Mouse (Mus musculus) kidney, postnatal 25 days (tissue): ENCODE measurements around the gene Spns3.
A peak's percentile ranks its signal among the peaks of the same experiment; 100 is the strongest.

ENCODE experiments used
- DNase-seq, 2 experiments: peaks; one replicate each; pipeline ENCODE4 v3.0.0; 2021; ENCODE audit warnings: mixed read lengths in 2 of 2

Spns3 gene

DNA sequence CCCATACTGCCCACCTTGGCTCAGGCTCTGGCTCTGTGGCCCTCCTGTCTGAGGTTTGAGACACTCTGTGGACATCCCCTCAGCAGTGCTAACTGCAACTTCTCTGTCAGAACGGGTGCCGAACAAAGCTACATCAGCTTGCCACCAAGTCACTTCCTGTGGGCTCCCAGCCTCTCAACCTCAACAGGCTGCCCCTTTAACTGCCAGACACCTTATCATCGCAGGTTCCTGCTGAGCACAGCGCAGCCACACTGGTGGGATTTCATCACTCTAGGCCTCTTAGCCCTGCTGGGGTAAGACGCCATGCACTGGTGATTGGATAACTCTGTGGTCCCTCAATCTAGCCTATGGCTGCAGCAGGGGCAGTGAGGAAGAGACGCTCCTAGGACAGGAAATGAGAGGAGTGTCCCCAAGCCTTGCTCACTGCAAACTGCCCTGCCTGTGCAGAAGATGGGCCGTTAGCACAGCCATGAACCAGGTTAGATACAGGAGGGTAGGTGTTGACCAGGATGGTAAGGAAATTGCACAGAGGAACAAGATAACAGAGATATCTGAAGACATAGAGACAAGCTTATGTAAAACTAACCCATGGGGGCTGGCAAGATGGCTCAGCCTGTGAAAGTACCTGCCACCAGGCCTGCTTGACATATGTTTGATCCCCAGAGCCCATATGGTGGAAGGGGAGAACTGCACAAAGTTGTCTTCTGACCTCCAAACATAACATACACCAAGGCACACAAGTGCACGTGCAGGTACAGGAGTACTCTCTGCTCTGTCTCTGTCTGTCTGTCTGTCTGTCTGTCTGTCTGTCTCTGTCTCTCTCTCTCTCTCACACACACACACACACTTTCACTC is at the start of gene Spns3:
Spns3 (minus strand) TSS at position 373 of the 855 bp plus-strand sequence.
- DNase-seq, result no peak

DNA sequence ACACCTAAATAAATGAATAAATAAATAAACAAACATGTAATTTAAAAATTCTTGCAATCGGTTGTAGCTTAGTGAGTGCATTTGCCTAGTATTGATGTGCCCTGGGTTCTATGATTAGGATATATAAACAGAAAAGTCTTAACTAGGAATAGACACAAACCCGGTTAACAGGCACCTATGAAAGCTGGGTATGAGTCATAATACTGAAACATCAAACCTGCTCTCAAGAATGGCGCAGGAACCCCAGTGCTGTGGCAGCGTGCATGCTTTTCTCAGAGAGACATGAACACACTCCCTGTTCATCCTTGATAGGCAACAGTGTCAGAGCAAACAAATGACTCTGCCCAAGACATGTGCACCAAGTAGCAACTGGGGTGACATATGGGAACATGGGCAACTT is 47.5 kb upstream of the Spns3 start:
- no peak for DNase-seq

DNA sequence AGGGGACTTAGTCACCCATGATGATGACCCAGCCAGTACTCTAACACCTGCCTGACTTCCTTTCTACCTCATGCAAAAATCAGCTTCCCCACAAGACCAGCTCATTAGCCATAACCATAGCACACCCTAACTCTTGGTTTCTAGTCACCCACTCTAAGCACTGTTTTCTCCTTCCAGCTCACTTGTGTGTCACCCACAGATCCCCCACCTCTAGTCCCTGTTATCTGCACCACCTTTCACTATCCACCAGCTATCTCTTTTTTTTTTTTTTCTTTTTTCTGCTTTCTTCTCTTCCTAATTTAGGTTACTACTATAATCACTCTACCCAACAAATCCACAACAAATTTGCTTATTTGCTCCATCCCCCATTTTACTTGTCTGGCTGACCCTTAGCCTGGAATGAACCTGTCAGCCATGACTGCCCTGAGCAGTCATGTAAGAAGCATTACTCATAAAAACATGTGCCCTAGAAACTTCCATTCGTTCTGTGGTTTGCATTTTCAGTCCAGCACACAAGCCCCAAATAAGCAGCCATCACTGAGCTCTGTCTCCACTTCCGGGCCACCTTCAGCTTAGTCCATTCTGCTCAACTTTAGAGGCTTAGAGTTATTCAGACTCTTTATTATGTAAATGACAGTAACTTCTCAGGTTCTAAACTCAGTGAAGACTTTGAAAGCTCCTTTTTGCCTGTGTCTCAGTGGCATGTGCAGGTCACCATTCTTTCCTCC is 44.9 kb upstream of the Spns3 start:
- no peak for DNase-seq

DNA sequence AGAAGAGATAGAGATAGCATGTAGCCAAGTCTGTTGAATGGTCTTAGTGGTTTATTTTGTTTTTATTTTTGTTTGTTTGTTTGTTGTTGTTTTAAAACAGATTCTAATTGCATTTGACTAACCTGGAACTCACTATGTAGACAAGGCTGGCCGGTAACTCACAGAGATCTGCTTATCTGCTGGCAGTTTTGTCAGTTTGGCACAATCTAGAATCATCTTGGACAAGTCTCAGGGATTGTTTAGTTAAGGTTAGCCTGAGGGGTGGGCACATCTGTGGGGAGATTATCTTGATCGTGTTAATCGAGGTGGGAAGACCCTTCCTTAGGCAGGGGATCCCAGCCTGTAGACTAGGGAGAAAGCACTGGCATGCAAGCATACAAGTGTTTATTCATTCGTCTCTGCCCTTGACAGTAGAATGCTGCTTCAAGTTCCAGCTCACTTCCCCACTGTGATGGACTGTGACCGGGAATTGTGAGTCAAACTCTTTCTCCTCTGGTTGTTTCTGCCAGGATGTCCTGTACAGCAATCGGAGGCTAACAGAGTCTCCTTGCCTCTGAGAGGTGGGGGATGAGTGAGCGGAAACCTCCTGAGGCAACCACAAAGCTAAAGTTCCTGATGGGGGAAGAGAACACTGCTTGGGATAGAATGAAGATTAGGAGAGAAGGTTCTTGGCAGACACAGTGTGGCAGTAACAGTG is 37.4 kb upstream of the Spns3 start:
- DNase-seq, result peak; percentile 12 to 42

DNA sequence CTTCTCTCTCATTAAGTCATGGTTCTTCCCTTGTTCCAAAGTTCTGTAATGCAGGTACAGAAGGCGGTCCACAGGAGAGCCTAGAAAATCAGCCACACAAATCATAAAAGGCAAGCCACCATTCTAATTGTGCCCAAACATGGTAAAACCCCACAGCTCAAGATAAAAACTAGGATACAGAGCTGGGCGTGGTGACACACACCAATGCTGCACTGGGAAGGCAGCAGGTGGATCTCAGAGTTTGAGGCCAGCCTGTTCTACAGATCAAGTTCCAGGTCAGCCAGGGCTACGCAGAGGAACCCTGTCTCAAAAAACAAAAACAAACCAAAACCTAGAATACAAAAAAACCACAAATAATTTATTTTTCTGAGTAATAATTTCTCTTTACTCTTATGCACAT is 36.3 kb upstream of the Spns3 start:
- DNase-seq, result no peak

DNA sequence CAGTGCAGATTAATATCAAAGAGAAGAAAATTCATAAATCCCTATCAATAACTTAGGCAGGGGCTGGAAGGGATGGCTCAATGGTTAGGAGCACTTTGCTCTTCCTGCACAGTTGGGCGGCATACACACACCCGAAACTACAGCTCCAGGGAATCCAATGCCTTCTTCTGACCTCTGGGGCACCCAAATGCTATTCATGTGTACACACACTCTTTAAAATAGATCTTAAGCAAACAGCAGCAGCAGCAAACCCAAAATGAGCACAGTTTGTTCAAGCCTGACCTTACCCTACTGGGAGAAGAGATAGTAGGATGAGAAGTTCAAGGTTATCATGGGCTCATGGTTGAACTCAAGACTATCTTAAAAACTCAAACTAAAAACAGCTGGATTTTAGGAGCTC is 32.8 kb upstream of the Spns3 start:
- DNase-seq, result no peak

DNA sequence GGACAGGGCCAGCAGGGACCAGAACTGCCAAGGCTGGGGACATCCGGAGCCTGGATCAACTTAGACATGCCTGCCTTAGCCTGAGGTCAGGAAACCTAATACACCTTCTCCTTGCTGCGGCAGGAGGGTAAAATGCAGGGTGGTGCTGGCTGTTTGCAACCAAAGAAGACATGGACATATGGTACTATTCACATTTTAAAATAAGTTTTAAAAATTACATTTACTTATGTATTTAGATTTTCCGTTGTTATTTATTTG is 32.1 kb upstream of the Spns3 start:
- DNase-seq, result no peak

DNA sequence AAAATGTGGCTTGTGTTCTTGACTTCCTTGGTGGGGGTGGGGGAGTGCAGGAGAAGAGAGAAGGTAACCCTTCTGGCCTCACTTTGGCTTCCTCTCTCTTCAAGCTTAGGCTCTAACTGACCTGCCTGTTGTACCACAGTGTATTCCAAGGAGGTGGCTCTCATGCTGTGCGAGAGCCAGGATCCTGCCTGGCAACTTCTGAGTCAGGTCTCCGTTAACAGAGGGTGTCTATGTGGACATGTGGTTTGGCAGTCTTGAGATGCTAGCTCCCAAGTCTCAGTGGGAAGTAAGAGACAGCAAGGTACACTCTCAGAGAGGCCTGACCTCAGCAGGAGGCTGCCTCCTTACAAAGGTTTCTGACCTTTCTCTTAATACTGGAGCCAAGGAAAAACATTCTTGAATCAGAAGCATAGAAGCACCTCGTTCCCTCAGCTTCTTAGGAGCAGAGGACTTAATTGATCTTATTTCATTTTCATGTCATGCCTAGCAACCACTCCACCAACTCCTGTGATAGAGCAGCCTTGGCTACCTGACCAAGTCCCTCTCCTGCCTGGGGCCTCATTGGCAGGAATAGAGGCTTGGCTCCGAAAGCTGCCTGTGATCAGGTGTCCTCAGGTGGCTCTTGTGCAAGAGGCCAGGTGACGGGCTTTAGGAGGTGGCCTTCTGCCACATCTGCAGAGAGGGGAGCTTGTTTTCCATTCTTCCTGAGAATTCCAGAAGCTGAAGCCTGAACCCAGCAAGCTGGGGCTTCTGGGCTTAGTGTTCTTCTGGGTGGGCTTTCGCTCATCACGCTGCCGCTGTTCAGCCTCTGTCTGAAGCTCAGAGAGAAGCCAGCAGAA is 31.5 kb upstream of the Spns3 start:
- no peak for DNase-seq

DNA sequence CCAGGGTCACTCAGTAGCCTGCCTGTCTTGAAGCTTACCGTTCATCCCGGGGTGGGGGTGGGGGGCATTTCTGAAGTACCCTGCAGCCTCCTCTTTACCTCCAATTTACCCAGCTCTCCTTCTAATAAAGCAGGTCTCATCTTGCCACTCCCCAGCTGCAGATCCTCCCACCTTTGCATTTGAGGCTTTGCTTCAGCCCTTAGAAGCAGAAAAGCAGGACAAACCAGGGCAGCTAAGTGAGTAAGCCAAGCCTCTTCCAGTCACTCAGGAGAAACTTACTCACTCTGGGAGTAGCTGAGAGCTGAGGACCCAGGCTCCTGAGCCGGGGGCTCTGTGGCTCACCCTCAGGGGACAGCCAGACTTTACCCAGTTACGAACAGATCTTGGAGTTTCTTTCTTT is 28.2 kb upstream of the Spns3 start:
- no peak for DNase-seq

DNA sequence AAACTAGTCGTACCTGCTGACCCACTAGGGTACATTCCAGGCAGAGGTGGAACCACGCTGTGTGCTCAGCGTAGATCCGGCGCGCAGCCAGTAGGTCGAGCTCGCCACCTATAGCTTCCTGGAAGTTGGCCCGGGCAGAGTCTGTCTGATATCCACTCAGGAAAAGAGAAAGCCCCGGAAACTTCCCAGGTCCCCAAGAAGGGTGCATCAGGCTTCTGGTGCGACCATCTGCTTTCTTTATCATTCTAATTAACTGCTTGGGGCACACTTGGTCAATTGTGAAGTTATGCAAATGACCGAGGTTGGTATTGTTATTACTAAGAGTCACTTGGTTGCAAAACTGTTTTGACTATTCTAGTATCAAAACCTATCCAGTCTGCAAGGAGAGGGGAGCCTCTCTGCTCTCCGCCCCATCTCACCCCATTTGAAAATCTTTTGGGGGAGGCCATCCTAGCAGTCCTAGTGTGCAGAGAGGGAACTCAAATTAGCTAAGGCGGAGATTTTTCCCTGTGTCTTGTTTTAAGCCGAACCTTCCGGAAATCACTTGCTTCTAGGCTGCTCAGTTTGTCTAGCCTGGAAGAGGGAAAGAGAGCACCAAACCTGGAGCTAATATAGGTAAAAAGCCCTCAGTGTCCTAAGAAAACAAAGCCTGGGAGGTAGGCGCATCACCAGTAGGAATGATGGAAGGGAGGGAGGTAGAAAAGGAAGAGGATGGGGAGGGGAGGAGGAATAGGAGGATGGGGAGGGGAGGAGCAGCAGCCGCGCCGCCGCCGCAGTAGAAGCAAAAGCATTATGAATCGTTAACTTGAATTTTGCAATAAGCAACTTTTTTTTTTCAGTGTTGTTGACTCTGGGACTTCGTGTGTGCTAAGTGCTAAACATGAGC is 26.4 kb upstream of the Spns3 start:
- DNase-seq, result peak in 1 of 2 experiments; percentile 5

DNA sequence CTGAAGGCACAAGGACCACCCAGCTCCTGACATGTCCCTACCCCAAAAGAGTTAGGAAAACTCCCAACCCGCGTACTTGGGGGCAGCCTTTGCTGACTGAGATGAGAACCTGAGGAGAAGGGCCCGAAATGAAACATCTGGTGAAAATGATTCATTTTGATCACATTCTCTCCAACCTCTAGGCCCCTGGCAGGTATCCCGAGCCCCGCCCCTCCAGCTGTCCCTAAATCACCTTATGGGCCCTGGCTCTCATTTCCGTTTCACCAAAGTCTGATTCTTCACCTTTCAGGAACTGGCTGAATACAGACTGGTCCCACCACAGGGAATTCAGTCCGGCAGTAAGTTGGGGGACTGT is 25.8 kb upstream of the Spns3 start:
- no peak for DNase-seq

DNA sequence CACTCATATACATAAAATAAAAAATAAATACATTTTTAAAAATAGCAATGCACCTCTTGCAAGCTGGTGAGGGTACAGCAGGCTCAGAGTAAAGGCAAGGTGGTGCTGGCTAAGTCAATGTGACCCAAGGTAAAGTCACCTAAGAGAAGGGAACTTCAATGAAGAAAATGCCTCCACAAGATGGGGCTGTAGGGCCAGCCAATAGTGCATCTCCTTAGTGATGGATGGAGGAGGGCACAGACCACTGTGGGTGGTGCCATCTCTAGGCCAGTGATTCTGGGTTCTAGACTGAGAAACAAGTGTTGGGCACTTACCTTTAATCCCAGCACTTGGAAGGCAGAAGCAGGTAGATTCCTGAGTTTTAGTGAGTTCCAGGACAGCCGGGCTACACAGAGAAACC is 23.5 kb upstream of the Spns3 start:
- DNase-seq, result peak; percentile 56 to 69

DNA sequence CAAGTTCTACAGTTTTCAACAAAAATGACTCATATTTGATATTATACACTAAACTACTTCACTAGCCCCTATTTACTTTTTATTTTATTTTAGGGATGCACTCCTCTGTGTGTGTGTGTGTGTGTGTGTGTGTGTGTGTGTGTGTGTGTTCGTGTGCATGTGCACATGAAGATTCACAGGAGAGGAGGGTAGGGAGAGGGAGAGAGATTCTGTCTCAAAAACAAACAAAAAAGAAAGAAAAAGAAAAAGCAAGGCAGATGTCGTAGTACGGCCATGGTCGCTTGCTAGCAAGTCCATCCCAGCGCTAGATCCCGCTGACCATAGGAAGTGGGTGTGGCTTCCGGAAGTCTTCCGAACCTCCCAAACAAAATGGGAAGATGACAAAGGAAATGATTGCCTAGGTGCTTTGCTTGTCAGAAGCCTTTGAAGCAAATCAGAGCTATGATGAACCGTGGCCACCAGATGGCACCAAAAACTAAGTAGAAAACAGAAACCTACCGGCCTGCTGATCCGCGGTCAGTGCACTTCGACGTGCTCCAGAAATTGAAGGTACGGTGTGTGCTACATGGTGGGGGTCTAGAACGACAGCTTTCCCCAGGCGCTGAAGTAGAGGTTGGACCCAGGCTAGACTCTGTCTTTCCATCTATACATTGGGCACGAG is 20.1 kb upstream of the Spns3 start:
- peak; percentile 81 to 87 for DNase-seq

DNA sequence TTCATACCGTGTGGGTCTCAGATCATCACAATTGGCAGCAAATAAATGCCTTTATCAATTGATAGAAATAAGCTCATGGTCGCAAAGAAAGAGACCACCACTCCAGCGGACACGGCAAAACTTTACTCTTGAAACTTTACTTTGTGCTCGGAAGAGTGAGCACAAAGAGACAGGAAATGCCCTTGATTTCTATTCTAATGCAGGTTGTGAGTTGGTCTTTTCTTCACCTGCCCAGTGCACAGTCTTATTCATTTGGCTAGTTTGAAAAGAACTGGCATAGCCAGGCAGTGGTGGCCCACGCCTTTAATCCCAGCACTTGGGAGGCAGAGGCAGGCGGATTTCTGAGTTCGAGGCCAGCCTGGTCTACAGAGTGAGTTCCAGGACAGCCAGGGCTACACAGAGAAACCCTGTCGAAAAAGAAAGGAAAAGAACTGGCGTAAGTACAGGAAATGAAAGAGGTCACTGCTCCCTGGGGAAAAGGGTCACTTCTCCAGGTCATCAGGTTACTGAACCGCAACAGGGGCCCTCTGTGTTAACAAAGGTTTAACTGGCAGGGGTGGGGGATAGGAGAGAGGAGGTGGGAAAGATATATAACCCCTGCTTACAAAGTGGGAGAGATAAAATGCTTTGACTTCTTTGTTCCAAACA is 19.5 kb upstream of the Spns3 start:
- no peak for DNase-seq

DNA sequence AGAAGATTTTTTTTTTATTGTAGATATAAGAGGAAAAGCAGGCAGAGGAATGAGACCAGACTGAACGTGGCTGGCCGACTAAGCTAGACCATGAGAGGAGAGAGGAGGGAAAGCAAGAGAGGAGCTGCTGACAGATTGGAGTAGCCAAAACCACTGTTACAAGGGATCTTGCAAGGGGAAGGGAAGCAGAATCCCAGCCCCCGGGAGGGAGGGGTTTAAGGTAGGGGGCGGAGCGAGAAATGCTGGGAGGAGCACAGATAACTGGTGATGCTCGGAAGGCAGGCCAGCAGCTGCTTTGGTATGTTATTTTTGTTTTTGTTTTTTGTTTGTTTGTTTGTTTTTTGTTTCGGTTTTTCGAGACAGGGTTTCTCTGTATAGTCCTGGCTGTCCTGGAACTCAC is 18.7 kb upstream of the Spns3 start:
- DNase-seq, result peak; percentile 41 to 46

DNA sequence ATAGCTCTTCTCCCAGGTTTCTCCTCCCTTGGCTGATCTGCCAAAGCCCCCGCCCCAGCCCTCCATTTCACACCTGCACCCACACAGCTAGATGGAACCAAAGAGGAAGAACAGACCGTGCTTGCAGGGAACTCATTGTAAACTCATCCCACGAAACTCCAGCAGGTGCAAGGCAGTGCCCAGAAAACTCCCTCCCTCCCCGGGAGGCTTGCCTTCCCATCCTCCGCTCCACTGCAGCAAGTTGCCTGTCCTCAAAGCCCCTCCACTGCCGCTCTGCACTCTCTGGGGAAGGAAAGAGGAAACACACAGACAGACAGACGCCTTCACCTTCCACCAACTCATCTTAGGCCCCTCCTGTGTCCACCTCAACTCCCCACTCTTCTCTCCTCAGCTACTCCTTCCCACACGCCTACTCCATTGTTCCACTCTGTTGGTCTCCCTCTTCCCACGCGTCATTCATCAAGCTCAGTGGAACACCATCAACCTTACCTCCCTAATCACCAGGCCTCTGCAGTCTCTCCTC is 16.6 kb upstream of the Spns3 start:
- no peak for DNase-seq

DNA sequence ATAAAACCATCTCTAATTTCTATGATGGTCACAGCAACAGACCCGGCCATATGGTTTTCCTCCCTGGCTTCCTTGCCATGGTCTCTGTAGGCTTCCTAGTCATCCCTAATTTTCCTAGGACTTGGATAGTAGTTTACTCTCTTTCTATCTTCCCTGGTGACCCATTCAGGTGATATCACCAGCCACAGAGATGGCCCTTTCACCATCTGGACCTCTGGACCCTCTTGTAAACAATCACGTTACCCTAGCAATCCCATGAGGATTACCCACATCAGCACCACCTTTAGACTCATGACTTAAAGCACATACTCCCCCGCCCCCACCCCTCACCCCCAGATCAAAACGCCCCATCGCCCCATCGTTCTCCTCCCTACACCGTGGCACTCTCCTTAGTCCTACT is 16.0 kb upstream of the Spns3 start:
- no peak for DNase-seq

DNA sequence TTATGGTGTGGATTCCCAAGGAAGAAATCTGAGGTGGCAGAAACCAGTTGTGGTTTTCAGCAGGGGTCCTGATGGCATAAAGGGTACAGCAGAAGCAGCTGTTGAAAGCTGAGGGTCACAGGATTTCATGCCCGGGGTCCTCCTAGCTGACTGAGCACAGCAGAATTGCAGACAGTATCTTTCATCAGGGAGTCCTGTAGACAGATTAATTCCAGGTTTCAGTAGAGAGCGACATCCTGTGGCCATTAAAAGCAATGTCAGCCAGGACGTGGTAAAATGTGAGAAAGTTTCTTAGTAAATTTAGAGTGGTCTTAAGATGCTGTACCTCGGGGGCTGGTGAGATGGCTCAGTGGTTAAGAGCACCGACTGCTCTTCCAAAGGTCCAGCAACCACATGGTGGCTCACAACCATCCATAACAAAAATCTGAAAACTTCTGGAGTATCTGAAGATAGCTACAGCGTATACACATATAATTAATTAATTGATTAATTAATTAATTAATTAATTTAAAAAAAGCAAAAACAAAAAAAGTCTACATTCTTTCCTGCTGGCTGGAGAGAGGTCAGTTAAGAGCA is 14.0 kb upstream of the Spns3 start:
- peak in 1 of 2 experiments; percentile 24 for DNase-seq

DNA sequence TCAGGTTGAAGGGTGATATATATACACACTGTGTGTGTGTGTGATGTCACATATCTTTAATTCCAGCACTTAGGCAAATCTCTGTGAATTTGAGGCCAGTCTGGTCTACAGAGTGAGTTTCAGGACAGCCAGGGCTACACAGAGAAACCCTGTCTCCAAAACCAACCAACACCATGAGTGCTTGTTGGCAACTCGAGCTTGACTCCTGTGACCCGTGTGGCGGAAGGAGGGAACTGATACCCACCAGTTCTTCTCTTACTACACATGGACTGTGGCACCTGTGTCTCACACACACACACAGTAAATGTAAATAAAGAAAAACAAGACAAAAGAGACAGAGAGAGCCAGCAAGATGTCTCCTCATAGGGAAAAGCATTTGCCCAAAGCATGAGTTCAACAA is 10.4 kb upstream of the Spns3 start:
- DNase-seq, result no peak

DNA sequence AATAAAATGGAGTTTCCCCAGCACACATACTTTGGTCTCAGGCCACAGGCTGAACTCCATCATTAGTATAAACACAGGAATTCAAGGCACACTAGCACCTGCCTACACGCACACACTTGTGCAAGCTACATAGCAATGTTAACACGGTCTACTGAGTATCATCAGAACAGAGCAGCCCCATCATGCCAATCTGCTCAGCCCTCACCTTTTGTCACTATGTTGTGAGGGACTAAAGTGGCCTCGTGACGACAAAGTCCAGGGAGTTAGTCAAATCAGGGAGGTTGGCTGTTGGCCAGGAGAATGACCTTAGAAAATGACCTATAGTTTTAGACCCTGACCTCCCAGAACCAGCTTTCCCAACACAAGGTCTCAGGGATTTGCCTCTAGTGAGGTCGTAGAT is 7.8 kb upstream of the Spns3 start:
- DNase-seq, result peak in 1 of 2 experiments; percentile 20
